Mouse (Mus musculus) gastrocnemius, postnatal 25 days (tissue): ENCODE measurements around the gene Sun1. TPM values are rescaled to one million over a fixed set of nuclear protein-coding genes. Genes with fewer than 3 reads are reported as not detected.

Experiments
- DNase-seq: peaks from one replicate; pipeline ENCODE4 v3.0.0; 2022
- total RNA-seq, 2 experiments: library from RNA; stranded (reverse); gene quantifications; 1 replicate in 1 of 2; 2 replicates in 1 of 2; pipeline ENCODE4 v1.2.3; 2021

Sun1 gene
- total RNA-seq, 2 experiments from 2014 or later: 33.2 to 35.6 TPM

- DNase-seq: no peak
Measured at GRCm38 (mm10) chr5:139286142-139286941, 85.9 kb downstream of the Sun1 start.

- no peak for DNase-seq
Measured at GRCm38 (mm10) chr5:139287099-139287498, 86.7 kb downstream of the Sun1 start.

- no peak for DNase-seq
Measured at GRCm38 (mm10) chr5:139287787-139288186, 87.3 kb downstream of the Sun1 start.

- no peak for DNase-seq
Measured at GRCm38 (mm10) chr5:139288591-139288990, 88.2 kb downstream of the Sun1 start.

- no peak for DNase-seq
Measured at GRCm38 (mm10) chr5:139290467-139291259, 90.2 kb downstream of the Sun1 start.

- no peak for DNase-seq
Measured at GRCm38 (mm10) chr5:139291811-139292560, 91.5 kb downstream of the Sun1 start.

- DNase-seq: no peak
Measured at GRCm38 (mm10) chr5:139294089-139294488, 93.7 kb downstream of the Sun1 start.

- DNase-seq: no peak
Measured at GRCm38 (mm10) chr5:139297092-139297491, 96.7 kb downstream of the Sun1 start.

GRCm38 (mm10) chr5:139297745-139298144, 97.3 kb downstream of the Sun1 start:
- DNase-seq: no peak

Other genes starting within 250 kb of the Sun1 start
- 10 to 100 TPM; 22.2 to 22.3 TPM for gene Pdgfa, start 203.3 kb upstream of the Sun1 start, total RNA-seq
- 1 to 10 TPM in 1 of 2 experiments, under 1 TPM in 1; 0.91 to 1.3 TPM for gene Prkar1b, start 50.6 kb upstream of the Sun1 start, total RNA-seq
- gene Dnaaf5, start 50.4 kb upstream of the Sun1 start, total RNA-seq: 10 to 100 TPM; 11.9 to 12.1 TPM
- 10 to 100 TPM; 28.7 to 30.3 TPM for gene Get4, start 51.7 kb downstream of the Sun1 start, total RNA-seq
- gene Adap1, start 125.0 kb downstream of the Sun1 start, total RNA-seq: 1 to 10 TPM; 1.1 to 1.4 TPM
- 10 to 100 TPM; 74.4 to 86.5 TPM for gene Cox19, start 150.8 kb downstream of the Sun1 start, total RNA-seq
- not detected for gene Cyp2w1, start 152.0 kb downstream of the Sun1 start, total RNA-seq
- 10 to 100 TPM; 23.5 to 23.6 TPM for gene Gpr146, start 177.1 kb downstream of the Sun1 start, total RNA-seq
- under 1 TPM; 0.32 to 0.61 TPM for gene C130050O18Rik, start 204.6 kb downstream of the Sun1 start, total RNA-seq
- 1 to 10 TPM in 1 of 2 experiments, under 1 TPM in 1; 0.82 to 1.6 TPM for gene Gper1, start 222.5 kb downstream of the Sun1 start, total RNA-seq